Mouse (Mus musculus): ENCODE measurements around the gene Spx.

Spx gene

DNA sequence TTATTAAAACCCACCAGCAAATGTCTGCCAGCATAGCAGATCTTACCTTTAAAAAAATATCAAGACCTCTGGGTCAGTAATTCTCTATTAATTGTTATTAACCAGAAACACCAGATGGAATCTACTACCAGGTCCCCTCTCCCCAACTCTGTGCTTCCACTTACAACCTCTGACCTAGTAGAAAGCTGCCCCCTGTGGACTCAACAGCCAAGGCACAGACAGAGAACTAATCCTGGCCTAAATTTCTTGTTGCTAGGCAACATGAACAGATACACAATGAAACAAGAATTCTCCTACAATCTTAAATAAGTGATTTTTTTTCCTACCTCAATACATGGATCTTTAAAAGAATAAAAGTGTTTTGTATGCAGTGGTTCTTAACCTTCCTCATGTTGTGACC, 15.8 kb downstream of the Spx start:
- DNase-seq (ENCODE audit: low read depth, low spot score): no peak

- DNase-seq (ENCODE audit: low read depth, low spot score): no peak
Observed at GRCm38 (mm10) chr6:142451381-142451780, 38.1 kb downstream of the Spx start.

DNA sequence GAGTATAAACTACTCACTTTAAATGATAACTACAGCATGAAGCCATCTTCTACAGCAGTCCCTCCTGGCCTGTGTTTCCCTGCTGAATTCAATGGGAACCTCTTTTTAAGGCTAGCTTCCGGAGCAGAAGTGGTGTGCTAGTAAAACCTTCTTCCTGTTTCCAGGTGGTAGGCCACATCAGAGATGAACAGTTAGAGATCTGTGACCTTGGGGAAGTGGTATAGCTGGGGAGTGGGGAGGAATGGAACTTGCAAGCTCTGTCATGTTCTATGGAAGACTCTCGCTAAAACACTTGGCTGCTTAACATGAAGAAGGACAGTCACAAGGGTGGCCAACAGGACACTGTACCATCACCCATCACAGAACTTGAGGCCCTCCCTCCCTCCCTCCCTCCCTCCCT, 40.1 kb downstream of the Spx start:
- DNase-seq (ENCODE audit: low read depth, low spot score): no peak

- no peak for DNase-seq (ENCODE audit: low read depth, low spot score)
Observed at GRCm38 (mm10) chr6:142455314-142455996, 42.2 kb downstream of the Spx start.

- no peak for DNase-seq (ENCODE audit: low read depth, low spot score)
Observed at GRCm38 (mm10) chr6:142458010-142458409, 44.8 kb downstream of the Spx start.

DNA sequence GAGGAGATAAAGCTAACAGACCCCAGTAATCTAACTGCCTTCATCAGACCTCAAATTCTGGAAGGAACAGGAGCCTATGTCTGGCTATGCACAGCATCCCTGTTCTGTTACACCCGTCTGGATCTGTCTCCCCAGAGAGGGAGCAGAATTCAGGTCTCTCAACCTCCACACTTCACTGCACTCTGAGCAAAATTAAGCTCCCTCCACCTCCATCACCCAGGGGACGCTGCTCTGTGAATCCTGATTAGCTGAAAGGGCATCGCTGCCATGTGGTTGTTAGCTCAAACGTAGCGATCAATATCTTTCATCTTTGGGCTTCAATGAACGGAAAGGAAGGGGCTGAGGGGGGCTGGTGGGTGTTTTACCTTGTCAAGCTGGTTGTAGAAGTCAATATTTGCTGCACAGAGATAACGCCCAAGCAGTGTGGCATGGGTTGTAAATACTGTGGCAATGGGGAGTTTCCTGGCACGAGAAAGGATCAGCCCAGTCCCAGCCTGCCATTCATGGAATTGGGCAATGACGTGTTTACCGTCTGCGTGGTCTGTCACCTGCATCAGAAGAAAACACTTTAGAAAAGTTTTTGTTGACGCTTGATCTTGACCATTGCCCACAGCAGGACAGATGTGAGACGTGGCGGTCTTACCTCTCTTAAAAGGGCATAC, 45.9 kb downstream of the Spx start:
- no peak for DNase-seq (ENCODE audit: low read depth, low spot score)

- DNase-seq (ENCODE audit: low read depth, low spot score): no peak
Observed at GRCm38 (mm10) chr6:142462194-142462593, 49.0 kb downstream of the Spx start.
